Mouse (Mus musculus) kidney, postnatal 4 days (tissue): ENCODE measurements around the gene Fbxl5.

ENCODE experiments used
- DNase-seq, 2 experiments: peaks; one replicate each; pipeline ENCODE4 v3.0.0; 2021; ENCODE audit warnings: mixed read lengths in 2 of 2

Gene Fbxl5

DNA sequence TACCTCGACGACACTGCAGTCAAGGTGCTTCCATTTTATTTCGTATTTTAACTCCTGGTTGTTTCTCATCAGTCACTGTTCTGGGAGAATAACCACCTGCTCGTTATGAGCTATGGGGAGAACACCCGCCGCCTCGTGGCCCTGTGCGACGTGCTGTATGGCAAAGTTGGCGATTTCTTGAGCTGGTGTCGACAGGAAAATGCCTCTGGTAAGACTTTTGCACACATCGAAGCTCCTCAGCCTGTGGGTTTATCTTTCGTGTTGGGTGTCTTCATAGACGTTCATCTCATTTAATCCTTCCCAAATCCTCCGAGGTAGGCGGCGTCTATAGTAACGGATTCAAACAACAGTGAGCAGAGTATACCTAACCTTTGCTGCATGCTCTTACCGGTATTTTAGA is at the start of gene Fbxl5:
Gene Fbxl5 (minus strand): TSS at position 101 of the 400 bp plus-strand sequence.
- no peak for DNase-seq

DNA sequence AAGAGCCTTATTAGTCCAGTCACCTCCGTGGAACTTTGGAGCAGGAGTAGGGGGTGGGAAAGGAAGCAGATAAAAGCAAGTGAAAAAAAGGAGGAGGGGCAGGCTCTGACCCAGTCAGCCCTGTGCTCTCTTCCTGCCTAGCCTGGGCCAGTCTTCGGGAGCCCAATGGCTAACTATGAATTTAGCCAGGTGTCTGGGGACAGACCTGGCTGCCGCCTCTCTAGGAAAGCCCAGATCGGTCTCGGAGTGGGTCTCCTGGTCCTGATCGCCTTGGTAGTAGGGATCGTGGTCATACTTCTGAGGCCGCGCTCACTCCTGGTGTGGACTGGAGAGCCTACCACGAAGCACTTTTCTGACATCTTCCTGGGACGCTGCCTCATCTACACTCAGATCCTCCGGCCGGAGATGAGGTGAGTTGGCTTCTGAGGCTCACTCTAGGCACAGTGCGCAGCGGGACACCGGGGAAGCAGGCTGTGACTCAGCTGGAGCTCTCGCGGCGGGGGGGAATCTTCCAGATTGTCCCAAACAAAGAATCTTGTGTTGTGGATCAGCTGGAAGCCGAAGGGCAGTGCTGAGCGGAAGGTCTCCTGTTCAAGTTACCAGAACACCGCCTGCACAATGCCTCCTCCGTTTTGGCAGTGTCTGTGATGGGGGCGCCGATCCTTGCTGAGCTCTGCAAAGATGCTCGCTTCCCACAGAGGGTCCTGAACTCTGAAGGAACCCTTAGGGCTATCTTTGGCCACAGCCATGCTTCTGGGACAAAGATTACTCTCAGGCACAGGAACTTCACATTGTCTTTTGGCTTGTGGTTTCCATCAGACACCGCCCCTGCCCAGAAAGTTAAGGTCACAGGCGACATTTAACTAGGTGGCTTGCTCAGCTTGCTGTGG is 47.5 kb upstream of the Fbxl5 start:
- DNase-seq = peak; percentile 55 to 64

DNA sequence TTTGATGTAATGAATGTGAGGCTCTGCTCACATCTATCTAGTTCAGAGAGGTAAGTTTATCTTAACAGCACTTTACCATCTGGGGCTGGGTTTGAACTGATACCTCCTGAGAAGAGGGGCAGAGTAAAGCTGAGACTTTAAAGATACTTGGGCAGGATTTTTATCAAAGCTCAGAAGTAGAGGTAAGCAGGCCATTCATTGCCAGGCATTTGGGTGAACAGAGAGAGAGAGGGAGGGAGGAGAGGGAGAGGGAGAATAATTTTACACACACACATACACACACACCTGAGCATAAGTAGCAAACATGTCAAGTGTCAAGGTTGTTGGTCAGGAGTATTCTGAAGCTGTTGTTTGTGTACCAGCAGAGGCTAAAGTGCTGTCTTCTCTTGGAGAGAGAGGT is 46.8 kb upstream of the Fbxl5 start, which contains the start of gene Cd38:
Gene Cd38 (plus strand): TSS at position 301 of the 400 bp plus-strand sequence.
- no peak for DNase-seq

DNA sequence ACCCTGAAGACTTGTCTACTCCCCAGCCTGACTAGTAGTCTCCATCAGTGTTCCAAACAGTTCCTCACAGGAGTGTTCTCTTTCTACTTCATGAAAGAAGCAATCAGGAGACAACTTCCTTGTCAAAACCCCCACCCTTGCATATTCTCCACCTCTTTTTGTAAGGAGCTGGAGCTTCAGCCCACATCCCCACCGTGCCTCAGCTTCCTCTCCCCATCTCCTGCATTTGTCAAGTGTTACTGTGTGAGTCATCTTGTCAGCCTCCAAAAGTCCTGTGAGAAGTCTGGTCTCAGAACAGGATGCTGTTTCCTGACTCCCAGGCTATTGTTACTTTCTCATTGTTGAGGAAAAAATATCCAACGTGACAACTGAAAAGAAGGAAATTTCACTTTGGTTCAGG is 43.9 kb upstream of the Fbxl5 start:
- no peak for DNase-seq

DNA sequence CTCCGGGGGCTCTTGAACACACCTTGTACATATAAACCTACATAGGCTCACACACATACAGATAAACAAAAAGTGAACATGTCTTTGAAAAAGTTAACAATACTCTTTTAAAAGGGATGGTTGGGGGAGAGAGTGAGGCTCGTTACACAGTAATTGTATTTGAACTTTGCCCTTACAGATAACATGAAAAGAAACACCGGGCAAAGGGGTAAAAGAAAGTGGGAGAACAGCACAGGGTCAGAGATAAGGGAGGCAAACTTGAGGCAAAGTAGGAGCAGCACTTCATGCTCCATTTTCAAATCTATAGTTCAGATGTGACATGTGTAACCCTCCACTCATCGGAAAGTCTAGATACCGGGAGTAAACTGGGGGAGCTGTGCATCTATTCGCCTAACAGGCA is 42.2 kb upstream of the Fbxl5 start:
- DNase-seq = no peak

DNA sequence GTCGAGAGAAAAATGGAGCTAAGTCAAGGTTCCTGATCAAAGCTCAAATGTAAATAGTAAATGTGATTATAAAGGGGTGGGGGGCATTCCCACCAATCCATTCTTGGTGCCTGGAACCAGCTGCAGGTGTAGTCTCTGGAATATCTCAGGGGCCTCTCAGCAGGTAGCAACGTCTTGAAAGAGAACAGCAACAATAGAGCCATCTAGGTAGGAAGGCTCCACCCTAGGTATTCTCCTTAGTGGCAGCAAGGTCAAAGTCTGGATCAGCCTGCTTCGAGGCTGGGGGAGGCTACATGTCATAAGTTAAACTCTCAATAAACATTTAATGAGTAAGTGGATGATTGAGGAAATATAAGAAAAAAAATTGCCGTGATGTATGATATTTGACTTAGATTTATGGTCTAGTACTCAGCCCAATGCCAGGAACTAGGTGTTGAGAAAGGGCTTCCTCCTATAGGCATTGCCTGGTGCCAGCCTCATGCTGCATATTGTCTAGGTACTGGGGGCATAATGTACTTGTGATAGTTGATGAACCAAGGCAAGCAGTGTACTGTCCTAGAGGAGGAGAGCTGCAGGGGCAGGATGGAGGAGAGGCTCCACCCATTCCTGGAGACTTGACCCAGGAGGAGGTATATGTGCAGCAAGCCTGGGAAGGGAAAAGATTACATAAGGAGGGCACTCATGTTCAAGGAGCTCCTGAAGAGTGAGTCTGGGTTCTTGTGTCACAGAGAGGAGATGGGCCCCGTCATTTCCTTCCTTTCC is 39.4 kb upstream of the Fbxl5 start:
- DNase-seq = no peak

GRCm38 (mm10) chr5:43860096-43860495 is 38.7 kb upstream of the Fbxl5 start:
- DNase-seq = no peak

- DNase-seq = no peak
Measured at GRCm38 (mm10) chr5:43859663-43860062, 38.2 kb upstream of the Fbxl5 start.

DNA sequence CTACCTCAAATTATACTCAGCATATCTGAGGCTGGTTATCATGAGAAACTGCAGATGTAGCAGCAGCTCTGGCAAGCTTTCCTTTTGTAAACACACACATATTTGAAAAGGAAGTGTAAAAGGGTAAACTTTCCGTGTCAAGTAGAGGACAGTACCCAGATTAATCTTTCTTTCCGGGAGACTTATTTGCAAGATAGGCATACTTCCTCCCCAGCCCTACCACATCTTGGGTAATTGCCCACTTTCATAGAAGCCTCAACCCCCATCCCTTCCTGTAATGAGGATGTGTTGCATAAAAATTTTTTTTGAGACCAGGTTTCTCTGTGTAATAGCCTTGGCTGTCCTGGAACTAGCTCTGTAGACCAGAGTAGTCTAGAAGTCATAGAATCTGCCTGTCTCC is 34.3 kb upstream of the Fbxl5 start:
- DNase-seq = no peak

DNA sequence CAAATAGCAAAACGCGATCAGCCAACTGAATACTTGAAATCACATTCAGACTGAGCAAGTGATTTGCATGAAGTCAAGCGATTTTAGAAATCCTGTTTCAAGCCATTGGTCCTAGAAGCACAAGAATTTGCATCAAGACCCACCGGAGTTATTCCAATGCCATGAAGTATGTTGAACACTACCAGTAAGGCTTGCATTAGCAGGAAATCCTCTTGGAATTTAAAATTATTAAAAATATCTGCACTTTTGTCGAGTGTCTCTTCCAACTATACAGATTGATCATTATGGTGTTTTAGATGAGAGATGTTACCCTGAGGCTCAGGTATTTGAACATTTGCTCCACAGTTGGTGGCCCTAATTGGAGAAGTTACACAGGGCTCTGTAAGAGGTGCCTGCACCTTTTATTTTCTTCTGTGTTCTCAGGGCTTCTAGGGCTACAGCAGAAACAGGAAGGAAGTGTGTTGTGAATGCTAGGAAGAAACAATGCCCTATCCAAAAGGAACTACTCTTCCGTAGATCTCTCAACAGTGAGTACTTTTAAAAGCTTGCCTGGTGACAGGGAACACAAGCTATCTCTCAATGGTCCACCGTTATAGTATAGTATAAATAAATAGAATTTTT is 32.5 kb upstream of the Fbxl5 start:
- DNase-seq = no peak

DNA sequence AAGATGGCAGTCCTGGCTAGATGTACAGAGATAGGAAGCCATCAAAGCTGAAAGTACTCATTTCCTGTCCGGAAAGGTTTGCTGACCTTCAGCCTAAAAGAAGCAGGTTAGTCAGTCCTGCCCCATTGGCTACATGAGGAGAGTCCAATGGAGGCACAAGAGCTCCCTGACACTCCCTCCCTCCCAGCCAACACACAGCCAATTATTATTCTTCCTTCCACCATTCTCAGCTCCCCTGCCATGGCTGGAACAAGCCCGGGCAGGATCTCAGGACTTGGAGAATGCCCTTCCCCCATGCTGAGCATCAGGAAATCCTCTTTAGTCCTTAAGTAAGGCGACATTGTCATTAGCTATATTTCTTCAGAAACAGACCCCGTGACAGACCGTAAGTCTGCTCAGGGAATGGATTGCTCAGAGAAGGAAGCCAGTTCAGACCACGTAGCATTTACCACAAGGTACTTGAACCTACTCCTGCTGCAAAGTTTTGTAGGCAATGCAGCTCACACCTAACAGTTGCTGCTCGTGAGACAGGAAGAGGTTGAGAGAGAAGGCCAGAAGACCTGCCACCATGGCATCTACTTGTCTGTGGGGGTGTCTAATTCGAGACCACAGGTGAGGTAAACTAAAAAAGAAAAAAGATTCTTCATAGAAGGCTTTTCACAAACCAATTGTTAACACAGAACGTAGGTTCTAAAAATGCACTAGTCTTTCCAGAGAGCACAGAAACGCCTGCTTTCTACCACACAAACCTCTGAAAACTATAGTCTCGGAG is 31.8 kb upstream of the Fbxl5 start:
- DNase-seq = peak in 1 of 2 experiments; percentile 24

GRCm38 (mm10) chr5:43848275-43848674 is 26.8 kb upstream of the Fbxl5 start:
- DNase-seq = no peak

DNA sequence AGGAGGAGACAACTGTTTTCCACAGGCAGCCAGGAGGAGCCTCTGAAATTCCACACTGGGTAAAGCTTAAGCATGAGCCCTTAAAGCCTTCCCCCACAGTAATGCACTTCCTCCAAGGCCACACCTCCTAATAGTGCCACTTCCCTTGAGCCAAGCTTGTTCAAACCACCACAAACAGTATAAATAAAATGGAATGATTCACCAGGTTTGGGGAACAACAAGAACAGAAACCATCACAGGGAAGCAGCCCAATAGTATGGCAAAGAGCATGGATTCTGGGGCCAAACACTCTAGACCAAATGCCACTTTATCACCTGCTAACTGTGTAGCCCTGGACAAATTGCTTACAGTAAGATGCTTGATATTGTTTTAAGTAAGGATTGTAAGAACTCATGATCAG is 26.1 kb upstream of the Fbxl5 start:
- no peak for DNase-seq

DNA sequence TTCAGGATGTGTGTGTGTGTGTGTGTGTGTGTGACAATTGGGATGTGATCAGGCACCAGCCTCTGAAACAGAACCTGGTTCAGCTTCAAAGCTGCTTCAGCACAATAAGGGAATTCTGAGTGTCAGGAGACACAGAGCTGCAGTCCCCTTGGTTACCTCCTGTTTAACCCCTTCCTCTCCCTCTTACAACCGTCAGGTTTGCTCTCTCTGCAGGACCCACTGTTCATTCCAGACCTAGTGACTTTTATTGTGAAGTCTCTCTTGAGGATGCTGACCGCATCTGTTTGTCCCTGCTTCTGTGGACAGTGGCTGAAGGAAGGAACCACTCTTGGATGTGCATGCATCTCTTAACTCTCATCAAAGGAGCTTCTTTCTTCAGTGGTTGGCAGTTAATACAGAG is 24.8 kb upstream of the Fbxl5 start:
- peak in 1 of 2 experiments; percentile 18 for DNase-seq

GRCm38 (mm10) chr5:43845646-43846045 is 24.2 kb upstream of the Fbxl5 start:
- no peak for DNase-seq

- DNase-seq = no peak
Measured at GRCm38 (mm10) chr5:43845083-43845482, 23.6 kb upstream of the Fbxl5 start.

GRCm38 (mm10) chr5:43842576-43843155 is 21.2 kb upstream of the Fbxl5 start:
- peak; percentile 21 to 30 for DNase-seq

- DNase-seq = no peak
Measured at GRCm38 (mm10) chr5:43842011-43842285, 20.5 kb upstream of the Fbxl5 start.

- DNase-seq = peak; percentile 34 to 35
Measured at GRCm38 (mm10) chr5:43841144-43842010, 19.9 kb upstream of the Fbxl5 start.

- peak; percentile 57 to 62 for DNase-seq
Measured at GRCm38 (mm10) chr5:43837372-43837771, 15.9 kb upstream of the Fbxl5 start.

DNA sequence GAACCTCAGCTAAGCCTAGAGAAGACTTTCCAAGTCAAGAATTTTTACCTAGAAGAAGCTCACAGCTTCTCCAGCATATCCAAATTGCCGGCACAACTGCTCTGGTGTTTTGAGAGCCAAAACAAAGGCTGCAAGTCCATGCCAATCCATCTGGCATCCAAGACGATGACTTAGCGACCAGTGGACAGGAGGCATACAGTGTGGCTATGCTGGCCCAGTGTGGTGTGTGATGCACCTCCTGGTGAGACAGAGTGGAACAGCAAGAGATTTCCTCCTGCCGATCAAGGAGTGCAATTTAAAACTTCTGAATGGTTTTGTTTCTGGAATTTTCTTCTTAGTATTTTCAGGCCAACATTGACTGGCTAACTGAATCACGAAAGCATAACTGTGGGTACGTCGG is 15.2 kb upstream of the Fbxl5 start:
- DNase-seq = peak; percentile 16 to 46
